Mouse (Mus musculus) cerebellum, postnatal 10 days (tissue): ENCODE results near the gene Mxd3.
A peak's percentile ranks its signal among the peaks of the same experiment; 100 is the strongest.

Experiments
- DNase-seq, 2 experiments: peaks; one replicate each; pipeline ENCODE4 v3.0.0; 2021; ENCODE audit warnings: mixed read lengths in 2 of 2

Mxd3 gene

GRCm38 (mm10) chr13:55329683-55330566, at the start of gene Mxd3:
Gene Mxd3, minus strand, starts transcription at chr13:55329823.
- peak; percentile 94 to 95 for DNase-seq

GRCm38 (mm10) chr13:55378907-55379580, 49.4 kb upstream of the Mxd3 start:
- no peak for DNase-seq

- peak; percentile 58 to 65 for DNase-seq
These were observed 46.3 kb upstream of the Mxd3 start for GRCm38 (mm10) chr13:55375877-55376276.

GRCm38 (mm10) chr13:55374206-55374924, 44.7 kb upstream of the Mxd3 start:
- no peak for DNase-seq

- DNase-seq = peak in 1 of 2 experiments; percentile 54
These were observed 42.1 kb upstream of the Mxd3 start for GRCm38 (mm10) chr13:55371740-55372139.

GRCm38 (mm10) chr13:55371007-55371681, 41.5 kb upstream of the Mxd3 start:
- peak; percentile 55 to 56 for DNase-seq

GRCm38 (mm10) chr13:55370234-55370633, 40.6 kb upstream of the Mxd3 start:
- no peak for DNase-seq

GRCm38 (mm10) chr13:55369531-55370114, 40.0 kb upstream of the Mxd3 start, which contains the start of gene Rgs14:
Gene Rgs14, plus strand, starts transcription at chr13:55369732.
- no peak for DNase-seq

- DNase-seq = no peak
These were observed 38.8 kb upstream of the Mxd3 start for GRCm38 (mm10) chr13:55368401-55368800.

- peak; percentile 96 to 98 for DNase-seq
These were observed 32.9 kb upstream of the Mxd3 start, which contains the start of gene Lman2 for GRCm38 (mm10) chr13:55362453-55363060. Gene Lman2, minus strand, starts transcription at chr13:55362783.

GRCm38 (mm10) chr13:55361974-55362452, 32.4 kb upstream of the Mxd3 start:
- no peak for DNase-seq

- no peak for DNase-seq
These were observed 31.5 kb upstream of the Mxd3 start for GRCm38 (mm10) chr13:55361145-55361544.

GRCm38 (mm10) chr13:55346745-55347144, 17.1 kb upstream of the Mxd3 start:
- DNase-seq = no peak

GRCm38 (mm10) chr13:55344286-55344685, 14.7 kb upstream of the Mxd3 start:
- DNase-seq = peak in 1 of 2 experiments; percentile 47

- no peak for DNase-seq
These were observed 12.8 kb upstream of the Mxd3 start for GRCm38 (mm10) chr13:55342469-55342868.

GRCm38 (mm10) chr13:55339259-55339658, 9.6 kb upstream of the Mxd3 start:
- DNase-seq = no peak

- DNase-seq = peak; percentile 63 to 69
These were observed 8.8 kb upstream of the Mxd3 start for GRCm38 (mm10) chr13:55338131-55339054.

GRCm38 (mm10) chr13:55337341-55337975, 7.8 kb upstream of the Mxd3 start:
- DNase-seq = no peak

GRCm38 (mm10) chr13:55335701-55336100, 6.1 kb upstream of the Mxd3 start:
- no peak for DNase-seq

- DNase-seq = no peak
These were observed 2.7 kb upstream of the Mxd3 start for GRCm38 (mm10) chr13:55332331-55332730.
